Mouse (Mus musculus): Measurements from ENCODE around the gene Jmjd8.
"Not testable (repeated sequence)": the region's sequence is repeated elsewhere in the genome, so short reads cannot be mapped to it uniquely, and the experiment has no call there.

The Jmjd8 gene

DNA sequence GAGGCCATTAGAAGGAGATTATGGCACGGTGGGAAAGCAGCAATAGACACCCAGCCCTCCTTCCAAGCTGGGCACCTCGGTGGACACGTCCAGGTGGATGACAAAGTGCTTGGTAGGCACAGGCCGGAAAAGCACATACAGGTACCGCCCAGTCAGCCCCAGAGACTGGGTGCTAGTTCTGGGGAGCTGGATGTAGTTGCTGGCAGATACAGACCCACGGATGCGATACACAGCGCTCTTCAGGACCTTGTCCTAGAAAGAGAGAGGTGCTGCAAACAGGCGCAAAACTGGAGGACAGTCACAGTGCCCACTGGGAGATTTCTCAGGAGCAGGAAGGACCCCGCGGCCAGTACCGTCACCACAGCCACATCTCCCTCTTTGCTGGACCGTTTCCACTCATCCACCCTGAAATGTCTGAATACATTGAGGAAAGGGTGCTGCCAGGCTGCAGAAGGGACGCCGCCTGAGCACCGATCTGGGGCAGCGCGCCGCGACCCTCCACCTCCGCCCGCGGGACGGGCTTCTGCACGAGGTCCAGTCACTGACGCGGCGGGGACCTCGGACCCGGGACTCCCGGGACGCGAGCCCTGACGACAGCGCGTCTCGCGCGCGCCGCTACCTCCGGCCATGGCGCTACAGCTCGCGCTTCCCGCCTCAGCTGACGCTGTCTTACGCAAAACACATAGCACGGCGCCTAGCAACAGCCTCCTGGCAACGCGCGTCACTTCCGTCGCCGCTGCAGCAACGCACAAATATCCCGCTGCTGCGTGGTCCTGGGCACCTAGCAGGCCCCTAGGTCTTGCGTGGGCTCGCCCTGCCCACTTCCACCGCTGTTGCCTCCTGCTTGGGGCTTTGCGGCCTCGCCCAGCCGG, 32.4 kb downstream of the Jmjd8 start, which contains the start of gene Wdr90:
Gene Wdr90, minus strand, starts transcription at position 670 of the 872 bp plus-strand sequence.
- no peak for DNase-seq (ENCODE audit: extremely low spot score, low read depth, low spot score)

DNA sequence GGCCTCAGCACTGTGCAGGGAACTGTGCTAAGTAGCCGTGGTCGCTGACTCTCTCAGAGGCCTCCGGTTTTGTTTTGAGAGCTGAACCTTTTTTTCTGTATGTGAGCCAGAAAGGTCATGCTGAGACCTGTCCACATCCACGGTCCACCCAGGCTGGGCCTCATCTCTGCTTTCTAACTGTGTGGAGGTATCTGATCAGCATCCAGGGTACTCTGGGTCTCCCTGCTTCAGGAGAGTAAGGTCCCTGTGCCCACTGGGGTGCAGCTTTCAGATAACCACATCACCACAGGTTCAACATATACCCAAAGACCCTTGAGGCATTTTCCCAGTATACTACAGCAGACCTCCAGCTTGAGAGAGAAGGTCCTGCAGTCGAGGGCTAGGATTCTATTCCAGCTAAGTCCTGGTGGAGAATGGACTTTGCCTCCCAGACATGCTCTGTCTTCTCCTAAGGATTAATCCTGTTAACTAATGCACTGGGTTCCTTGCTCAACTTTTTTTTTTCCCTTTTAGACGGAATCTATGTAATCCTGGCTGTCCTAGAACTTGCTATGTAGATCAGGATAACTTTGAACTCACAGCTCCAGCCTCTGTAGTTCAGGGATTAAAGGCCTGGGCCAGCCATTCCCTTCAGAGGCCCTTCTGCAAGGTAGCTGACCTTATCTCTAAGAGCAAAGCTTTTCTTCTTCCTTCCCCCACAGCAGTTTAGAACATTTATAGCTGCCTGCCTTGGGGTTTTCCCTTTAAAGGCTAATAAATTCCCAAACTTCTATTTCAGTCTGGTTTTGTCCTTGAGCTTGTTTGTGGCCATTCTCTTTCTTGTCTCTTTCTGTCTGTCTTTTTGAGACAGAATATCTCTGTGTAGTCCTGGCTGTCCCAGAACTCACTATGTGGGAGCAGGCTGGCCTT, 33.3 kb downstream of the Jmjd8 start:
- no peak for DNase-seq (ENCODE audit: extremely low spot score, low read depth, low spot score)

DNA sequence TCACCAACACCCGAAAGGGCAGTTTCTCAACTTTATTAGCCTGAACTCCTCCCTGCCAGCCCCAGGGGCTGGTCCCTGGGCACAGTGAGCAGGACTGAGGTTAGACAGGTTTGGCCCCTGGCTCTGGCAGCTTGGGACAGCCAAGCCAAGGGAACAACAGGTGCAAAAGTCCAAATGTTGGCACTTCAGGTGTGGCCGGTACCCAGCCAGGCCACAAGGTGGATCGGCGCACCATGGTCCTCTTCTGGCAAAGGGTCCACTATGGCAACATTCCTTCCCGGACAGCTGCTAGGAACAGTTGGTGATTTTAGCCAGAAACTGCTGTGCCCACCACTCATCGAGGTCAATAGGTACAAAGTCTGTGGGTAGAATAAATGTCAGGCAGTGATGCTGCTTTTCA, 35.0 kb downstream of the Jmjd8 start:
- DNase-seq (ENCODE audit: extremely low spot score, low read depth, low spot score), result no peak

DNA sequence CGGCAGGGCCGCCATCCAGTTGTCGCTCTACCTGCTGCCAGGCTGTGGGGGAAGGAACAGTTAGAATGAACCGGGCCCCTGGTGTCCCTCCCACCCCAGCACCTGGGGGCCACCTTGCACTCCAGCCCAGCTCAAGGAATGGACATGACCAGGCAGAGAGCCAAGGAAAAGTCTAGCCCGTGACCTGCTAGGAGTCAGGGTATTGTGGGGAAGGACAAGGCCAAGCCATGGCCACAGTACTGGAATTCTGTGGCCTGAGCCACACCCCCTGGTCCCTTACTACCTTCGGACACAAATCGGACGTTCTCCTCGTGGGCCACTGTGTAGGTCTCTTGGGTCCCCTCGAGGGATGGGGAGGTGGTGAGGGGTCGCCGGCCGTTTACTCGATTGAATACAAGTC, 35.6 kb downstream of the Jmjd8 start:
- DNase-seq (ENCODE audit: extremely low spot score, low read depth, low spot score), result no peak

DNA sequence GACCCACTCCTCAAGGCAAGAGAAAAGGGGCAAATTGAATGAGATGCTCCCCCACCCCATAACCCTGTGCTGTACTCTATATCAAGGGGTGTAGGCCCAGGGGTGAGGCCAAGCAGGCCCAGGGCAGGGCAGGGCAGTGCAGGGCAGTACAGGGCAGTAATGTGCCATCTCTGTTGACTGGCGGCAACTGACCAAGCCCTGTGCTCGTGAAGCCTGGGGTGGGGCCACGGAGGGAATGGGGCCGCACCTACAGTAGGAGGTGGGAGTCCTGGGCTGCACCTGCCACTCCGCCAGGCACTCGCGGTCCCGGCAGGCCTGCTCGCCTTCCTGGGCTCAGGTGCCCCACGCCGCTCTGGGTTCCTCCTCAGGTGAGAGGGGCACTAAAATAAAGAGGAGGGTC, 36.6 kb downstream of the Jmjd8 start:
- DNase-seq (ENCODE audit: extremely low spot score, low read depth, low spot score), result no peak

DNA sequence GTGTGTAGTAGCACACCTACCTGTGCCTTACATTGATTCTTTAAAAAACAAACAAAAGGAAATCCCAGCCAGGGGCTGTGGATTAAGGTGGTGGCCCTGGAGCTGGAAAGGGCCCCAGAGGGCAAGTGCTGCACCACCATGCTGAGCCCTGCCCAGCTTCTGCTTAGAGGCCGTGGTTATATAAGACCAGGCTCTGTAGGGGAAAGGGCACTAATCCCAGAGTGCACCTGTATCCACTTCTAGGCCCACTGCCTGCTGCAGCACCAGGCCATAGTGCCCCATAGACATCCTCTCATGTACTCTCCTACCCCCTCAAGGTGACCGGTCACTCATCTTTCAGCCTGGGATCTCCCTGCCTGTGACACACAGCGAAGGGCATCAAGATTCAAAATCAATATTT, 37.5 kb downstream of the Jmjd8 start:
- DNase-seq (ENCODE audit: extremely low spot score, low read depth, low spot score), result no peak

DNA sequence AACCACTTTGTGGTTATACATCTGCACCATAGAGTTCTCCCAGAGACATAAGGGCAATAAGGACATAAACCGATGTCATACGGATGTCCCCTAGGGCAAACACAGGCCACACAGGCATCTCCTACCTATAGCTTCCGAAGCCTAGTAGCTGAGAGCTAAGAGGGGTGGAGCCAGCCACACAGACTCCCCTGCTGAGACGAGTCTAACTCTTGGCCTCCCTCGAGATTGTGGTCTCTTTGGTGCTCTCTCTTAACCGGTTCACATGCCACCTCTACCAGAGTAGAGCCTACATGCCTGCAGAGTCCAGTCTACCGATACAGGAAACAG, 38.8 kb downstream of the Jmjd8 start:
- no peak for DNase-seq (ENCODE audit: extremely low spot score, low read depth, low spot score)

DNA sequence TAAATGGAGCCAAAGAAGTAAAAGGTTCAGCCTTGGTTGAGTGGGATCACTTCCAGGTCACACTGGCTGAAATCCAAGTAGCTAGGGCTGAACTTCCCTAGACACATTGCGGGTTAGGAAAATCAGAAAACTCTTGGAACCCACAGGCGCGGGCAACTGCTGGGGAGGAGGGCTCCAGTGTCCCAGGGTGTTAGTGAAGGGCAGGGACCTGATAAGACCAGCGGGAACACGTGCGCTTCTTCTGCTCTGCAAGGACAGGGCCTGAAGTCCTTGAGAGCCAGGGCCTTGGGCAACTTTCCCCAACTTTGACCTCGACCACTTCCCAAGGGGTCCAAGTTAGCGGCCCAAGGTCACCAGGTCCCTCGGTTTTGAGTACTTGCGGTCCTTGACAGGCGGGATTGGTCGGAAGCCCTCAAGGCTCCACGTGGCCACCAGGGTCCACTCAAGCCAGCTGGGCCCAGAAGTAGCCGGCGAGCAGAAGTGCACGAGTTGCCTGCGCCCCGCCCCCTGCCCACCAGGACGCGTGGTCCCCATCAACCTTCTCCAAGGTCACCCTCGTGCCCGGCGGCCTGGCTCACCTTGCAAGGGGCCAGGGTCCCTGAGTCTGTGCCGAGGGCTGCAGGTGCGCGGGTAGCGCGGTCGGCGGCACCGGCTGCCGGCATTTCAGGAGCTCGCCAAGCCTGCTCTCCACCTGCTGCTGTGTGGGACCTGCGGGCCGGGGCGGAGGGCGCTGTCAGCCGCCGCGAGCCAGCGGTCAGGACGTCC, 39.4 kb downstream of the Jmjd8 start:
- no peak for DNase-seq (ENCODE audit: extremely low spot score, low read depth, low spot score)

DNA sequence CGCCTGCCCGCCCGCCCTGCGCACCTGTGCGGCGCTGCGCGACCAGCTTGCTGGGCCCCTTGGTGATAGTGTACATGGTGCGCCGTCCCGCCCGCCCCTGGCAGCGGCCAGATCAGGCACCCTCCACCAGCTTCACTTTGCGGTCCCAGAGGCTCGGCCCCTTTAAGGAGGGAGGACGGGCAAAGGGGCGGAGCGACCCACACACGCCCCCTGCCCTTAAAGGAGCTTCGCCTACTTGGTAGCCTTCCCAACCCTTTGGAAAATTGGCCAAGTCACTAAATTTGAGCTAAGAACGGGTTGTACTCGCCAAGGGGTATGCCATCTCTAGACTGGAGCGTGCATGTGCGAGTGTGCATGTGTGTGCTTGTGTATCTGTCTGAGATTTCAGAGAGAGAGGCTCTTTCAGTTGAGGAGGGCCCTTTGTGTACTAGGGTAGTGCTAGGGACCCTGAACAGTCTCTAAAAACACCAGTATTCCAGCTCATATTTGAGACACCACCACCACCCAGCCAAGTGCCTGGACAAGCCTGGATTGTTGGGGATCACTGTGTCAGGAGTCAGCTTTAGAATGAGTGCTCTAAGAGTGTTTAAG, 40.0 kb downstream of the Jmjd8 start, which contains the start of gene Mcrip2:
Gene Mcrip2, minus strand, starts transcription at position 164 of the 591 bp plus-strand sequence.
- no peak for DNase-seq (ENCODE audit: extremely low spot score, low read depth, low spot score)

DNA sequence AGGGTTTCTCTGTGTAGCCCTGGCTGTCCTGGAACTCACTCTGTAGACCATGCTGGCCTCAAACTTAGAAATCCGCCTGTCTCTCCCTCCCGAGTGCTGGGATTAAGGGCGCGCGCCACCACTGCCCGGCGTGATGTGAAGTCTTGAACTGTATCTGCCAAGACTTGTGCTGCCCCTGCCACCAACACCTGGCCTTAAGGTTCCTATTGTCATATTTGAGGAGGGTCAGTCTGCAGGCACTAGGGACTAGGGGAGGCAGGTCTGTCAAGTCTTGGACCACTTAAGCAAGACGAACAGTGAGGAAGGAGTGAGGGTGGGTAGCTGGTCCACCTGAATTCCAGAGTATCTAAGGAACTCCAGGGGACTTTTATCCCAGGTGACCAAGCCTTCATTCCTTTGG, 40.8 kb downstream of the Jmjd8 start:
- DNase-seq (ENCODE audit: extremely low spot score, low read depth, low spot score), result no peak

DNA sequence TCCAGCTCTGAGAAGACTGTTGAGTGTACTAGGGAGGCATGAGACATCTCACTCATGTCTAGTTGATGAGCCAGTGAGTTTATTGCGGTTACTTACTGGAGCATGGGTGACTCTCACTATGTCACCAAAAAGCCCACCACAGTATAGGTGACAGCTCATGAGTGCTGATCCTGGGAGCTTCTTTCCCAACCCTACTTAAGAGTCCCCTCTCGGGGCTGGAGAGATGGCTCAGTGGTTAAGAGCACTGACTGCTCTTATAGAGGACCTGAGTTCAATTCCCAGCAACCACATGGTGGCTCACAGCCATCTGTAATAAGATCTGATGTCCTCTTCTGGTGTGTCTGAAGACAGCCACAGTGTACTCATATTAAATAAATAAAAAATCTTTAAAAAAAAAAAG, 41.3 kb downstream of the Jmjd8 start:
- DNase-seq (ENCODE audit: extremely low spot score, low read depth, low spot score), result no peak

DNA sequence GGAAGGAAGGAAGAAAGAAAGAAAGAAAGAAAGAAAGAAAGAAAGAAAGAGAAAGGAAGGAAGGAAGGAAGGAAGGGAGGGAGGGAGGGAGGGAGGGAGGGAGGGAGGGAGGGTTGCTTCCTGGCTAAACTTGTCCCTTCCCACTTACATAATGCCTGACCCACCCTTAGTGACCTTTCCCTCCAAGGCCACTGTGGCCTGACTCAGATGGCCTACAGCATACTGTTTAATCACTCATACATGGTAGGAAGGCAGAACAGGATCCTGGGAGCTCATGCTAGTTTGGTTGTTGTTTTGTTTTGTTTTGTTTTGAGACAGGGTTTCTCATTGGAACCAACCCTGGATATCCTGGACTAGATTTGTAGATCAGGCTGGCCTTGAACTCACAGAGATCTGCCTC, 42.9 kb downstream of the Jmjd8 start:
- DNase-seq (ENCODE audit: extremely low spot score, low read depth, low spot score), result not testable (repeated sequence)

DNA sequence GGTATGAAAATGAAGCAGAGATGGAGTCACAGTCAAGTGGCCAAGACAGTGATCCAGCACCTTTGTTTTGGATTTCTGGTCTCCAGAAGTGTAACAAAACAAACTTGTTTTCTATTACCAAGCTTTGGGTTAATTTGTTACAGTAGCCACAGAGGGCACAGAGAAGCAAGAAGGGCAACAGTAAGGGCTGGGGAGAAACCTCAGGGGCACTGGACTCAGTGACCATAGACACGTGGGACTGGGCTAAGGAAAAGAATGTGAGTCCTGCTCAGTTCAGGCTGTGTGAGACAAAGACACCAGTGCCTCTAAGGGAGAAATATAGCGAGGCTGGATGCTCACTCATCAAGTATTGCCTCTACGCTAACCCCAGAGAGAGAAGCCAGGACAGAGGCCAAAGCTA, 44.0 kb downstream of the Jmjd8 start:
- DNase-seq (ENCODE audit: extremely low spot score, low read depth, low spot score), result no peak

DNA sequence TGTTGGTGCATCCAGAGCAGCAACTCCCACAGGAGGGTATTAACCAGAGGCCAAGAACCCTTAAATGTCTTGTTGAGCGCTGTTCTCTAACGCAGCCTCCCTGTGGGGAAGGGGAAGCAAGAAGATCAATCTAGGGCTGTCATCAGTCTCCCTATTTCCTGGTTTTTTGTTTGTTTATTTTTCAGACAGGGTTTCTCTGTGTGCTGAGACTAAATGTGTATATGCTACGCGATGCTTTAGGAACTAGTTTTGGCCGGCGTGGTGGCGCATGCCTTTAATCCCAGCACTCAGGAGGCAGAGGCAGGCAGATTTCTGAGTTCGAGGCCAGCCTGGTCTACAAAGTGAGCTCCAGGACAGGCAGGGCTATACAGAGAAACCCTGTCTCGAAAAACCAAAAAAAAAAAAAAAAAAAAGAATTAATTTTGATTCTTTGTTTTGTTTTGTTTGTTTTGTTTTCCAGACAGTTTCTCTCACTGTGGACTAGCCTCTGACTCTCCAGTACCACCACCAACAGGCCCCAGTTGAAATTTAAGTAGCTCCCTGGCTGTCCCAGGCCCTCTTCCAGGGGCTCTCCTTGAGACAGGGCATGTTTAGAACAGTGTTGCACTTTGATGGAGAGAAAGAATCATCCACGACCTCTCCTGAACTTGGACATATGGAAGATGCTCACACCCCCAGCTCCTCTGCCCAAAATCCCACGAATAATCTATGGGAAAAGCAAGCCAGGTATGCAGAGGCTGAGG, 44.9 kb downstream of the Jmjd8 start:
- DNase-seq (ENCODE audit: extremely low spot score, low read depth, low spot score), result no peak

DNA sequence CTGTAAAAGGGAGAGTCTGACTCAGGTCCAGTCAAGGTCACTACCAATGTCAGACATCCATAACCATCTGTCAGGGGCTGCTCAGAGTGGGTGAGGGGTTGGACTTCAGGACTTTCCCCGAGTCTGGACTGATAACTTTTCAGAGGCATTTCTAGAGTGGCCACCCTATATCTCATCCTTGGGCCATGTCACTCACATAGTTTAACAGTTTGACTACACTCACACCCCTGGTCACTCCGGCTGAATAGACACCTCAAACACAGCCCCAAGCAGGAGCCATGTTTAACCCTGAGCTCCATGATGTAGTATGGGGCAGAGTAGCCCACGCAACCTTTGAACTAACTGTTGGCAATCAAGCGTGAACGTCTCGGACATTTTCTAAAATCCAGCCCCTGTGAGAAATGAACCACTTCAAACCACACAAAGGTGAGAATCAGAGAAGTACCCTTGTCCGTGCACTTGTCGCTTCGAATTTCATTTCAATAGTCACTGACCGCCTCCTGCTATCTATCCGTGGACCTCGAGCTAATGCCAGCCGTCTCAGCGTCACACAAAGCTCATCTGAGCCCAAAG, 45.6 kb downstream of the Jmjd8 start:
- DNase-seq (ENCODE audit: extremely low spot score, low read depth, low spot score), result no peak

DNA sequence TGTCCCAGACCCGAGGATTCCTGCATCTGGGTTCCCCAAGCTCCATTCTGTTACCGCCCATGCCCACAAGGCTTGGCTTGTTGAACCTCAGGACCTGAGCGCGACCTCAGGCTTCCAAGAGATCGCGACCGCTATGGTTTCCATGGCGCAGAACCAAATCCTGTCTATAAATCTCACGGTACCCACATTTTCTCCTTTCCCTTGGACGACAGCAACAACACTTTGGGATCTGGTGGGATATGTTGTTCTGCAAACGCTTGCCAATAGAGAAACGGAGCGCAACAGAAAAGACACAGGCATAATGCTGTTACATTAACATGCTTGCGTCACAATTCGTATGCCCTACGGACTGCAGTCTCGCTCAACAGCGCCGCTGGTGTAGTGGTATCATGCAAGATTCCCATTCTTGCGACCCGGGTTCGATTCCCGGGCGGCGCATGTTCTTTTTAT, 46.1 kb downstream of the Jmjd8 start, which contains the start of gene Mettl26:
Gene Mettl26, plus strand, starts transcription at position 354 of the 450 bp plus-strand sequence.
- DNase-seq (ENCODE audit: extremely low spot score, low read depth, low spot score), result peak; percentile 96

DNA sequence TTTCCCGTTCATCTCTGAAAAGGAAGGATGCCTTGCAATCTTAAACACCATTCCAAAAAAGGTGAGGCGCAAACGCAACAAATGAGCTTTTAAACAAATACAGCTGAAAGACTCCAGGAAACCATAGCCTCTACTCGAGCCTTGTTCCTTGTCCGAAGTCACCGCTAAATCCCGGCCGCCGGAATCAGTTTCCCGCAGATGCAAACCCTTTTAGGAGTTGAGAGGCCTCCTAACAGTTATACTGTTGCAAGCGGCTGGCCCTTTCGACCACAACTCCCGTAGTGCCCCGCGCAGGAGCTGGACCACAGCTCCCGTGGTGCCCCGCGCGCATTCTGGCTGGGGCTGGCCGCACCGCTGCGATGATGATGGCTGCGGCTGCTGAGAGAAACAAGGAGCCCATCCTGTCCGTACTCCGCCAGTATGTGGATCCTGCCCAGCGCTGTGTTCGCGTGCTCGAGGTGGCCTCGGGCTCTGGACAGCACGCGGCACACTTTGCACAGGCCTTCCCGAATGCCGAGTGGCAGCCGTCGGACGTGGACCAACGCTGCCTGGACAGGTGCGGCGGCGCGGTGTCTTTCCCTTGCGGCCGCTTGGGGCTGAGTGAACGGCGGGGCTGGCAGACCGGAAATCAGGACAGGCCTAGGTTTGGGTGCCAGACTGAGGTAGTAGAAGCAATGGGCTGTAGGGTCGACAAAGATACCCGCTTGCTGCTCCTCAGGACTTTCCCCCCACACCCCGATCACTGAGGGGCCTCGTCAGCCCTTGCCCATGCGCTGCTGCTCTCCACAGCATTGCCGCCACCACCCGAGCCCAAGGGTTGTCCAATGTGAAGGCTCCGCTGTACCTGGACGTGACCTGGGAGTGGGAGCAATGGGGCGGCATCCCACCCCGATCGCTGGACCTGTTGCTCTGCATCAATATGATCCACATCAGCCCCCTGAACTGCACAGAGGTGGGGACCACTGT, 46.8 kb downstream of the Jmjd8 start:
- DNase-seq (ENCODE audit: extremely low spot score, low read depth, low spot score), result no peak

DNA sequence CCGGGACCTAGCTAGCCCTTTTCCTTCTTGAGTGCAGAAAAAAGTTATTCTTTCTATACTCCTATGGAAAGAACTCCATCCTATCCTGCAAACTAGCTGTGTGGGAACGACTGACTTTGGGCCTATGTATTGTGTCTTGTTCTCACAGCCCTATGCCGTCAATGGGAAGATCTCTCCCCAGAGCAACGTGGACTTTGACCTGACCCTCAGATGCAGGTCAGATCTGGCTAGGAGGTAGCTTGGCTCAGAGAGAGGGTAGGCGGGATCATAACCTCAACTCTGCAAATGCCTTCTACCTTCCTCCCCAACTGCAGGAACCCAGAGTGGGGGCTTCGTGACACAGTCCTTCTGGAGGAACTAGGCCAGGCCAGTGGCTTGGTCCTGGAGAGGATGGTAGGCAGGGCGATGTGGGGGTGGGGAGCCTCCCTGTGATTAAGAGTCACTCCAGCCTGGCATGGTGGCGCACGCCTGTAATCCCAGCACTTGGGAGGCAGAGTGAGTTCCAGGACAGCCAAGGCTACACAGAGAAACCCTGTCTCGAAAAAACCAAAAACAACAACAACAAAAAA, 47.8 kb downstream of the Jmjd8 start:
- DNase-seq (ENCODE audit: extremely low spot score, low read depth, low spot score), result no peak
